Mouse (Mus musculus) lung, postnatal 0 days (tissue): ENCODE measurements around the gene Acot1. TPM values are rescaled to one million over a fixed set of nuclear protein-coding genes. Genes with fewer than 3 reads are reported as not detected.
"Not testable (repeated sequence)": the region's sequence is repeated elsewhere in the genome, so short reads cannot be mapped to it uniquely, and the experiment has no call there.

Experiments used
- ATAC-seq: fragments of 200-750 bp; cut with Nextera tagmentation; 2 replicates; pipeline ENCODE4 v1.8.0; 2017; ENCODE audit warnings: moderate library complexity
- DNase-seq: peaks from one replicate; pipeline ENCODE4 v3.0.0-alpha.2; 2016; ENCODE audit warnings: low spot score
- H3K27ac ChIP-seq: fragments of 300-500 bp; sonication (generic); 2 replicates; pipeline ENCODE4 v1.5.1; 2014; ENCODE audit warnings: antibody characterized with exemption, mild to moderate bottlenecking, low read length, mixed read lengths
- H3K27me3 ChIP-seq: fragments of 300-500 bp; sonication (generic); replicated peaks from 2 replicates; pipeline ENCODE4 v1.6.1; 2014; ENCODE audit warnings: low read length, mixed read lengths; ENCODE audit not compliant: insufficient read depth
- H3K36me3 ChIP-seq: fragments of 300-500 bp; sonication (generic); 2 replicates; pipeline ENCODE4 v1.6.1; 2014; ENCODE audit warnings: low read length, mixed read lengths; ENCODE audit not compliant: insufficient read depth
- H3K4me1 ChIP-seq: fragments of 300-500 bp; sonication (generic); 2 replicates; pipeline ENCODE4 v1.6.1; 2014; ENCODE audit warnings: antibody characterized with exemption, low read depth, low read length, mixed read lengths; ENCODE audit not compliant: insufficient read depth
- H3K4me2 ChIP-seq: fragments of 300-500 bp; sonication (generic); replicated peaks from 2 replicates; pipeline ENCODE4 v1.6.1; 2014; ENCODE audit warnings: low read depth, mild to moderate bottlenecking, low read length, moderate library complexity, mixed read lengths
- H3K4me3 ChIP-seq: fragments of 300-500 bp; sonication (generic); 2 replicates; pipeline ENCODE4 v1.5.1; 2014; ENCODE audit warnings: low read depth, low read length
- H3K9ac ChIP-seq: fragments of 300-500 bp; sonication (generic); replicated peaks from 2 replicates; pipeline ENCODE4 v1.6.1; 2014; ENCODE audit warnings: low read depth, mild to moderate bottlenecking
- H3K9me3 ChIP-seq: fragments of 300-500 bp; sonication (generic); 2 replicates; pipeline ENCODE4 v1.6.1; 2016; ENCODE audit warnings: low read length, mixed read lengths
- CTCF ChIP-seq: IDR thresholded peaks from 2 replicates; pipeline ENCODE4 v1.5.1; 2016; ENCODE audit warnings: antibody characterized with exemption, mild to moderate bottlenecking
- EP300 ChIP-seq: IDR thresholded peaks from 2 replicates; pipeline ENCODE4 v1.6.1; 2016; ENCODE audit warnings: antibody characterized with exemption, mild to moderate bottlenecking, control low read depth
- WGBS: fragments of 180-500 bp; shearing (Covaris S2); extraction: QIAGEN DNeasy Blood & Tissue Kit; methylation state at CpG from one replicate; pipeline ENCODE4 v1.1.7; 2014; 5-methylcytosine and 5-hydroxymethylcytosine counted together
- polyA plus RNA-seq: library from polyadenylated mRNA; unstranded; fragments of >200 nt; fragmentation: Nextera tagmentation; extraction: Ambion mirVana; gene quantifications from 2 replicates; pipeline ENCODE4 v1.2.1, GENCODE M21; 2015

Gene Acot1
- 164 and 195 TPM in 2 replicates for polyA plus RNA-seq

DNA sequence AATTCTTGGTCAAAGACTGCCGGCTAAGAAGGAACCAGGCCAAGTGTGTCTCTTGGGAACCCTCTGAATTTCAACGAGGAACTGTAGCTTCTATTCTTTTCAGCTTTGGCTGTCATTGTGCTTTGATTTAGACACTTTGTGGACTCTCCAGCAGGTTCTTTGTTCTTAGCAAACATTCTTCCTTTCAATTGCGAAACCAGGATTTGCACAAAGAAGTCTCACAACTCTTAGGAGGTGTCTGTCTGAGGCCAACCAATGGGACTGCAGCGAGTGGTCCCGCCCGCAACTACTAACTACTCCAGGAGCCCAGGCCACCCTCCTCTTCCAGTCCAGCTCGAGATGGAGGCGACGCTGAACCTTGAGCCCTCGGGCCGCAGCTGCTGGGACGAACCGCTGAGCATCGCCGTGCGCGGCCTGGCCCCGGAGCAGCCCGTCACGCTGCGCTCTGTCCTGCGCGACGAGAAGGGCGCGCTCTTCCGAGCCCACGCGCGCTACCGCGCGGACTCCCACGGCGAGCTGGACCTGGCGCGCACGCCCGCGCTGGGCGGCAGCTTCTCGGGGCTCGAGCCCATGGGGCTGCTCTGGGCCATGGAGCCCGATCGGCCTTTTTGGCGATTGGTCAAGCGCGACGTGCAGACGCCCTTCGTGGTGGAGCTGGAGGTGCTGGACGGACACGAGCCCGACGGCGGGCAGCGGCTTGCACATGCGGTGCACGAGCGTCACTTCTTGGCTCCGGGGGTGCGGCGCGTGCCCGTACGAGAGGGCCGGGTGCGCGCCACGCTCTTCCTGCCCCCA lies at the start of gene Acot1:
Gene Acot1 (plus strand): TSS at position 320 of the 795 bp plus-strand sequence.
- not testable (repeated sequence) for H3K4me1 ChIP-seq, H3K36me3 ChIP-seq, H3K9me3 ChIP-seq, H3K27me3 ChIP-seq
- peak; percentile 90 for TF ChIP-seq EP300
- Histone ChIP-seq H3K9ac (peak within 1 kb of the TSS; percentile 48), H3K4me2 (peak within 1 kb of the TSS; percentile 55), H3K4me3 (peak within 1 kb of the TSS; percentile 41), H3K27ac (peak within 1 kb of the TSS; percentile 80)
- ATAC-seq (peak; percentile 98), DNase-seq (peak; percentile 97)
- 3% methylated on average over 42 of the region's 70 CpGs for WGBS

- Histone ChIP-seq H3K4me2 (no peak overlapping the region), H3K27me3 (no peaks in the 10 kb centered on the region), H3K4me1 (no peaks in the 10 kb centered on the region), H3K9ac (no peak overlapping the region), H3K4me3 (no peak overlapping the region), H3K36me3 (no peaks in the 10 kb centered on the region), H3K9me3 (no peaks in the 10 kb centered on the region), H3K27ac (no peak overlapping the region)
- TF ChIP-seq CTCF (no peak), EP300 (peak; percentile 17; the same call in 1 of the 2 replicates)
- ATAC-seq, result peak; percentile 94
- DNase-seq, result peak; percentile 79
- 55% methylated on average over 6 of the region's 7 CpGs for WGBS
Observed at GRCm38 (mm10) chr12:83965235-83965634, 44.1 kb upstream of the Acot1 start.

DNA sequence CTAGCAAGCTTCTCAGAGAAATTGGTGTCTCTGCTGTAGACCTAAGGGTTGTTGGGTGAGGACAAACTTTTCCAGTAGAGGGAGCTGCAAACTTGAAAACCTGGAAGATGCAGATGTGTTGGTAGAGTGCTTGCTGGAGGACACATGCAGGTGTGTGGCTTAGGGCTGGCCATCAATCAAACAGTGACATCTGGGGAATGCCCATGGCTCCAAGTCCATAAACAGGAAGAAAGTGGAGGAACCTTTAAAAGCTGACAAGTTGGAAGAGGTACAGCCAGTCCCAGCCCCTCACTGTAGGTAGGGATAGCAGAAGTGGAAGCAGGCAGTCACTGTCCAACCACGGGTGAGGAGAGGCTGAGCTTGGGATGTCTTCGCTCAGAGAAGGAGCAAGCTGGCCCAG lies 37.2 kb upstream of the Acot1 start:
- Histone ChIP-seq H3K36me3 (no peaks in the 10 kb centered on the region), H3K9ac (no peak overlapping the region), H3K4me2 (no peak overlapping the region), H3K27me3 (no peaks in the 10 kb centered on the region), H3K4me1 (no peaks in the 10 kb centered on the region), H3K9me3 (no peaks in the 10 kb centered on the region), H3K27ac (no peak overlapping the region), H3K4me3 (no peak overlapping the region)
- peak; percentile 78 for DNase-seq
- TF ChIP-seq CTCF, result peak; percentile 79
- no peak for TF ChIP-seq EP300
- ATAC-seq, result peak; percentile 62
- 32% methylated on average over 2 of the region's 2 CpGs for WGBS

GRCm38 (mm10) chr12:83978862-83979261 lies 30.4 kb upstream of the Acot1 start:
- no peaks in the 10 kb centered on the region for H3K9me3 ChIP-seq
- H3K4me2 ChIP-seq, result no peak overlapping the region
- ATAC-seq (no peak), DNase-seq (no peak)
- no peaks in the 10 kb centered on the region for H3K36me3 ChIP-seq
- H3K9ac ChIP-seq, result no peak overlapping the region
- no peak for TF ChIP-seq EP300
- no peak for TF ChIP-seq CTCF
- WGBS, result 94% methylated on average over 6 of the region's 6 CpGs
- no peak overlapping the region for H3K27ac ChIP-seq
- H3K4me3 ChIP-seq, result no peak overlapping the region
- H3K4me1 ChIP-seq, result peaks cover 5% of the 10 kb centered on the region; the same call in 1 of the 2 replicates
- no peaks in the 10 kb centered on the region for H3K27me3 ChIP-seq

- H3K27me3 ChIP-seq, result no peaks in the 10 kb centered on the region
- no peak for DNase-seq
- H3K9me3 ChIP-seq, result no peaks in the 10 kb centered on the region
- H3K9ac ChIP-seq, result no peak overlapping the region
- no peak for TF ChIP-seq EP300
- no peak for TF ChIP-seq CTCF
- H3K4me2 ChIP-seq, result no peak overlapping the region
- no peak overlapping the region for H3K4me3 ChIP-seq
- no peak for ATAC-seq
- WGBS, result 42% methylated on average over 4 of the region's 4 CpGs
- H3K27ac ChIP-seq, result no peak overlapping the region
- no peaks in the 10 kb centered on the region for H3K36me3 ChIP-seq
- H3K4me1 ChIP-seq, result peaks cover 8% of the 10 kb centered on the region; the same call in 1 of the 2 replicates
Observed at GRCm38 (mm10) chr12:83981615-83982014, 27.7 kb upstream of the Acot1 start.

GRCm38 (mm10) chr12:83984752-83985151 lies 24.5 kb upstream of the Acot1 start, which contains the start of gene Heatr4:
Heatr4 (minus strand) TSS chr12:83984852.
- WGBS, result 62% methylated on average over 4 of the region's 4 CpGs
- ATAC-seq (no peak), DNase-seq (no peak)
- no peak within 1 kb of the TSS for H3K4me2 ChIP-seq
- H3K4me3 ChIP-seq, result no peak within 1 kb of the TSS
- no peaks in the 10 kb centered on the region for H3K9me3 ChIP-seq
- H3K4me1 ChIP-seq, result peaks cover 17% of the 10 kb centered on the region; the same call in 1 of the 2 replicates
- no peak for TF ChIP-seq CTCF
- no peak for TF ChIP-seq EP300
- no peaks in the 10 kb centered on the region for H3K36me3 ChIP-seq
- H3K27ac ChIP-seq, result no peak within 1 kb of the TSS
- no peak within 1 kb of the TSS for H3K9ac ChIP-seq
- H3K27me3 ChIP-seq, result no peaks in the 10 kb centered on the region
